Mouse (Mus musculus) cortical plate, adult 2 months (tissue): Measurements from ENCODE around the gene Hsdl2.

ENCODE experiments used
- CTCF ChIP-seq: fragments of 200-500 bp; IDR thresholded peaks from 2 replicates; pipeline ENCODE4 v1.5.1; 2011; ENCODE audit warnings: mild to moderate bottlenecking, control low read depth, low read length; ENCODE audit not compliant: insufficient read depth; ENCODE audit errors: extremely low read depth
- POLR2A ChIP-seq: fragments of 200-500 bp; IDR thresholded peaks from 2 replicates; pipeline ENCODE4 v1.6.1; 2011; ENCODE audit warnings: mild to moderate bottlenecking, low read length, control low read depth; ENCODE audit not compliant: insufficient read depth; ENCODE audit errors: extremely low read depth

- TF ChIP-seq CTCF (no peak), POLR2A (no peak)
Measured at GRCm38 (mm10) chr4:59548011-59548559, 33.3 kb upstream of the Hsdl2 start.
